Mouse (Mus musculus): ENCODE results near the gene Acsbg1.

GRCm38 (mm10) chr9:54676531-54676986, 14.9 kb upstream of the Acsbg1 start:
- TF ChIP-seq CTCF (IDR thresholded peaks at IDR 0.05; ENCODE audit: low read depth) (peak; percentile 70), EP300 (IDR thresholded peaks at IDR 0.05; ENCODE audit: low read depth) (no peak)

All from heart, postnatal 0 days (tissue).